Mouse (Mus musculus): ENCODE measurements around the gene Rcor1.

DNA sequence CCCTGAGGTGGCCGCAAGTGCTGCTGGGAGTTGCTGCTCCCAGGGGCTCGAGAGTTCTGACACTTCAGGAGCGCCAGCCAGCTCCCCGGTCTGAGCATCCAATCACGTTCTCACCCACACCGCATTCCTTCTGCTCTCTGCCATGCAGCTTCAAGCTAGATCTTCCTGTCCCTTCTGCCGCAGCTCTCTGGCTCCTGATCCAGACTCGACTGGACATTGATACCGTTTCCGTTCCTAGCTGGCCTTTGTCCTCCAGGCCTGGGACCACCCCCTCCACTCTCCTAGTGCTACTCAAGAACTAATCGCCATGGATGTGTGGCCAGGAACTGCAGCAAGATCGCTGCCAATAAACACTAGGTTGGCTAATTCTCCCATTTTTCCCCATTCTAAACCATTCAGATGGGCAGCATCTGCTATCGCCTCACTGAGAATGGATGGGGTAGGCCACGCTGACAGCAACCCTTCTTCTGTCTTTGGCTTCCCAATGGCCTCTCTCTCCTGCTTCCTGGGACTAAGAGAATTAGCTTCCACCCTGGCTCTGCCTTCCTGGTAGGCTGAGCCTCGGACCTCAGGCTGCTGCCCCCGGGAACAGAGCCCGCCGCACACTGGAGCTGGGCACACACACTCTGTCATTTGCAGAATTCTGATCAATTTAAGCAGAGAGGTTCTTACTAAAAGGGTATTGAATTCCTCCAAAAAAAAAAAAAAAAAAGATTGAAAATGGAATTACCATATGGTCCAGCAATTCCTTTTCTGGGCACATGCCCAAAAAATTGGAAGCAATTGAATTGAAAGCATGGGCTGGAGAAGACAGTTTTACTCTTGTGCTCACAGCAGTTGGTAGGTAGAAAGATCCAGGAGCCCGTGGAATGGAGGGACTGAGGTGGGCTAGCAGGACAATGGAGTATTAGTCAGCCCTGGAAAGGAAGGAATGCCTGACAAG, 95.9 kb downstream of the Rcor1 start:
- TF ChIP-seq CTCF (conservative IDR thresholded peaks at IDR 0.05; ENCODE audit: low read length), result no peak
- TF ChIP-seq NANOG (IDR thresholded peaks at IDR 0.05; ENCODE audit: borderline replicate concordance, low read length), result no peak
